Comparison of ENCODE assay signal across 27 mouse cellular contexts in the genomic region with DNA sequence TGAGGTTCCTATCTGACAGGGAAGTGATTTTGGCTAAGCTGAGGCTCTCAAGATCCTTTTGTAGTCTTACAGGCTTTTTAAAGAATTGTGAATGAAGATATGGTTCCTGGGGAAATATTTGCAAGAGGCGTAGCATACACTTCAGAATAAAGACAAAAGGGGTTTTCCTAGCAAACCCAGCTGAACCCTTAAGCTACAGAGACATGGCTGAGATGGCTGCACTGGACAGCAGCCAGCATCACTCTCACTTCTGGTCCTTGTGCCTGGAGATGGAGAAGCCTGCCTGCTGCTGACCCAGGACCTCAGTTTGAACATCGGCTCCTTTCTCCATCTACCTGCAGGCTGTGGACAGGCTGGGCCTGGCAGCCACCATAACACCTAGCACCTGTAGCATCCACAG. TPM values are rescaled to one million over a fixed set of nuclear protein-coding genes. Genes with fewer than 3 reads are reported as not detected.
DNase-seq lines count a peak whose midpoint lies in the region; ATAC-seq and TF ChIP-seq lines count a peak whose summit lies in the region.
"Had no signal": no experiment of that assay in that cellular context is flagged by ENCODE, and none has a peak within 500 bp of the region (broad histone marks: within the 10 kb centered on the region; RNA-seq: fewer than 3 reads in every experiment).

No protein-coding gene starts in this region.

- peaks cover 29% of the 10 kb centered on the region; the same call in 1 of the 2 replicates for H3K36me3 ChIP-seq in lung, embryonic 14.5 days (ENCODE audit: insufficient read depth)
- peaks cover 8% of the 10 kb centered on the region; the same call in 1 of the 2 replicates for H3K36me3 ChIP-seq in stomach, embryonic 14.5 days (ENCODE audit: control insufficient read depth, insufficient read depth, low read length)
- H3K36me3 ChIP-seq in stomach, postnatal 0 days (ENCODE audit: control insufficient read depth, insufficient read depth, low read length): peaks cover 13% of the 10 kb centered on the region
- peaks cover under 1% of the 10 kb centered on the region; the same call in 1 of the 2 replicates for H3K36me3 ChIP-seq in stomach, embryonic 15.5 days
- H3K36me3 ChIP-seq: forebrain, embryonic 12.5 days; forebrain, embryonic 15.5 days; hindbrain, embryonic 13.5 days had no signal

- 50% methylated on average over 2 of the region's 2 CpGs for WGBS in lung, embryonic 14.5 days
- WGBS in stomach, embryonic 14.5 days: 70% methylated on average over 2 of the region's 2 CpGs
- WGBS in stomach, postnatal 0 days: 51% methylated on average over 2 of the region's 2 CpGs
- WGBS in stomach, embryonic 15.5 days: 72% methylated on average over 2 of the region's 2 CpGs

- H3K27me3 ChIP-seq in lung, embryonic 14.5 days (ENCODE audit: insufficient read depth, low read length): no peaks in the 10 kb centered on the region
- H3K27me3 ChIP-seq in stomach, embryonic 14.5 days (ENCODE audit: control insufficient read depth, insufficient read depth, low read length): no peaks in the 10 kb centered on the region
- no peaks in the 10 kb centered on the region for H3K27me3 ChIP-seq in stomach, postnatal 0 days (ENCODE audit: control insufficient read depth, insufficient read depth, low read length)
- no peaks in the 10 kb centered on the region for H3K27me3 ChIP-seq in stomach, embryonic 15.5 days (replicated peaks)
- H3K27me3 ChIP-seq: embryonic facial prominence, embryonic 13.5 days; forebrain, embryonic 12.5 days; forebrain, embryonic 15.5 days; heart, embryonic 12.5 days; heart, embryonic 15.5 days; hindbrain, embryonic 13.5 days had no signal

- no peaks in the 10 kb centered on the region for H3K4me1 ChIP-seq in lung, embryonic 14.5 days (ENCODE audit: insufficient read depth)
- H3K4me1 ChIP-seq in stomach, embryonic 14.5 days (ENCODE audit: control insufficient read depth, insufficient read depth, low read length): 0 out of 2 replicates have a peak, but pooled peaks cover 9% of the 10 kb centered on the region
- H3K4me1 ChIP-seq in stomach, postnatal 0 days (replicated peaks; ENCODE audit: control insufficient read depth, insufficient read depth): no peaks in the 10 kb centered on the region
- H3K4me1 ChIP-seq in stomach, embryonic 15.5 days: 0 out of 2 replicates have a peak, but pooled peaks cover 3% of the 10 kb centered on the region
- H3K4me1 ChIP-seq: heart, embryonic 12.5 days; heart, embryonic 15.5 days; hindbrain, embryonic 10.5 days; hindbrain, embryonic 13.5 days had no signal

- H3K9me3 ChIP-seq in lung, embryonic 14.5 days (ENCODE audit: low read depth, low read length): no peaks in the 10 kb centered on the region
- H3K9me3 ChIP-seq in stomach, embryonic 14.5 days (ENCODE audit: control insufficient read depth, low read depth, low read length): no peaks in the 10 kb centered on the region
- H3K9me3 ChIP-seq in stomach, postnatal 0 days (ENCODE audit: control insufficient read depth, low read length): no peaks in the 10 kb centered on the region
- no peaks in the 10 kb centered on the region for H3K9me3 ChIP-seq in stomach, embryonic 15.5 days
- H3K9me3 ChIP-seq: embryonic facial prominence, embryonic 10.5 days; embryonic facial prominence, embryonic 13.5 days; forebrain, embryonic 12.5 days; forebrain, embryonic 15.5 days; G1E; heart, embryonic 12.5 days; heart, embryonic 15.5 days; hindbrain, embryonic 10.5 days; hindbrain, embryonic 13.5 days had no signal

- TF ChIP-seq EP300 in stomach, postnatal 0 days (optimal IDR thresholded peaks at IDR 0.05): no peak

- no peak overlapping the region for H3K4me2 ChIP-seq in lung, embryonic 14.5 days
- no peak overlapping the region for H3K4me2 ChIP-seq in stomach, embryonic 14.5 days (replicated peaks; ENCODE audit: low read depth, low read length)
- H3K4me2 ChIP-seq in stomach, postnatal 0 days (replicated peaks; ENCODE audit: low read depth): no peak overlapping the region
- H3K4me2 ChIP-seq in stomach, embryonic 15.5 days: no peak overlapping the region
- H3K4me2 ChIP-seq: embryonic facial prominence, embryonic 13.5 days; forebrain, embryonic 12.5 days; forebrain, embryonic 15.5 days; heart, embryonic 12.5 days; heart, embryonic 15.5 days; hindbrain, embryonic 13.5 days had no signal

- no peak for TF ChIP-seq CTCF in lung, embryonic 14.5 days (IDR thresholded peaks at IDR 0.05; ENCODE audit: low read depth)
- no peak for TF ChIP-seq CTCF in stomach, postnatal 0 days (IDR thresholded peaks at IDR 0.05; ENCODE audit: low read depth)

- no peak overlapping the region for H3K4me3 ChIP-seq in lung, embryonic 14.5 days (ENCODE audit: low read depth, low read length)
- H3K4me3 ChIP-seq in stomach, embryonic 14.5 days (ENCODE audit: low read depth, low read length): no peak overlapping the region
- H3K4me3 ChIP-seq in stomach, postnatal 0 days (ENCODE audit: low read depth, low read length): no peak overlapping the region
- no peak overlapping the region for H3K4me3 ChIP-seq in stomach, embryonic 15.5 days (replicated peaks)
- H3K4me3 ChIP-seq: embryonic facial prominence, embryonic 10.5 days; embryonic facial prominence, embryonic 13.5 days; erythroblast, embryonic 14.5 days; forebrain, embryonic 12.5 days; forebrain, embryonic 15.5 days; heart, embryonic 12.5 days; heart, embryonic 15.5 days; hindbrain, embryonic 10.5 days; hindbrain, embryonic 13.5 days had no signal

- peak; percentile 36; the same call in 1 of the 2 replicates for ATAC-seq in lung, embryonic 14.5 days (ENCODE audit: insufficient read depth)
- ATAC-seq in stomach, embryonic 14.5 days (ENCODE audit: insufficient number of reproducible peaks, insufficient read depth, low FRiP score, low read depth): no peak
- ATAC-seq in stomach, postnatal 0 days (ENCODE audit: low FRiP score, low TSS enrichment): no peak
- 0 out of 2 replicates have a peak, but pooled peaks have one; percentile 5 for ATAC-seq in stomach, embryonic 15.5 days (ENCODE audit: insufficient read depth, low FRiP score, low read depth)
- ATAC-seq: forebrain, embryonic 15.5 days; hindbrain, embryonic 16.5 days had no signal

- DNase-seq in lung, embryonic 14.5 days: peak; percentile 72
- DNase-seq in lung, postnatal 14 days: no peak
- no peak for DNase-seq in stomach, postnatal 0 days (ENCODE audit: low spot score)
- DNase-seq in MN1 (ENCODE audit: low spot score): no peak
- DNase-seq: adrenal gland, adult 8-10 months; adrenal gland, postnatal 25 days; cerebellum, adult 11-12 months; cerebellum, adult 8-10 months; cerebellum, postnatal 36 days; embryo, embryonic 11 days; gastrocnemius, postnatal 25 days; heart, adult 18-20 months; heart, postnatal 10 days; heart, postnatal 36 days had no signal

- 0 out of 2 replicates have a peak overlapping the region, but pooled peaks have one; percentile 13 for H3K27ac ChIP-seq in lung, embryonic 14.5 days (ENCODE audit: low read depth)
- peak overlapping the region; percentile 58; the same call in 1 of the 2 replicates for H3K27ac ChIP-seq in stomach, embryonic 14.5 days (ENCODE audit: low read length)
- no peak overlapping the region for H3K27ac ChIP-seq in stomach, postnatal 0 days (replicated peaks)
- H3K27ac ChIP-seq in stomach, embryonic 15.5 days: peak overlapping the region; percentile 53; the same call in 1 of the 2 replicates
- H3K27ac ChIP-seq: embryonic facial prominence, embryonic 10.5 days; embryonic facial prominence, embryonic 13.5 days; forebrain, embryonic 12.5 days; forebrain, embryonic 15.5 days; heart, embryonic 15.5 days; hindbrain, embryonic 10.5 days; hindbrain, embryonic 13.5 days had no signal

- H3K9ac ChIP-seq in lung, embryonic 14.5 days: no peak overlapping the region
- no peak overlapping the region for H3K9ac ChIP-seq in stomach, embryonic 14.5 days (replicated peaks; ENCODE audit: low read depth, low read length)
- H3K9ac ChIP-seq in stomach, postnatal 0 days (ENCODE audit: low read length): no peak overlapping the region
- no peak overlapping the region for H3K9ac ChIP-seq in stomach, embryonic 15.5 days
- H3K9ac ChIP-seq: embryonic facial prominence, embryonic 13.5 days; forebrain, embryonic 12.5 days; forebrain, embryonic 15.5 days; heart, embryonic 12.5 days; heart, embryonic 15.5 days; hindbrain, embryonic 13.5 days had no signal

RNA-seq across cellular contexts. Expression of a gene that starts 37.2 kb away (rescaled TPM):
- 24.1 and 24.9 TPM in 2 replicates for polyA plus RNA-seq in lung, embryonic 14.5 days (2014; fragmentation: Nextera tagmentation; extraction: Ambion mirVana)
- 21.3 and 25.0 TPM in 2 replicates for polyA plus RNA-seq in stomach, embryonic 14.5 days (2014; fragmentation: Nextera tagmentation; extraction: Ambion mirVana)
- 35.3 and 40.5 TPM in 2 replicates for polyA plus RNA-seq in stomach, postnatal 0 days (2015; fragmentation: Nextera tagmentation; extraction: Ambion mirVana)
- 36.4 and 37.5 TPM in 2 replicates for polyA plus RNA-seq in stomach, embryonic 15.5 days (2015; fragmentation: Nextera tagmentation; extraction: Ambion mirVana)

Comparison
In these comparisons a context has a peak if more than half of its experiments do, and no peak if none do; other contexts are left out.
1. ATAC-seq: peak in lung, embryonic 14.5 days (single experiment) and stomach, embryonic 15.5 days (single experiment); none in stomach, embryonic 14.5 days (single experiment) and stomach, postnatal 0 days (single experiment).